Mouse (Mus musculus): Measurements from ENCODE around the gene Hdx. TPM values are rescaled to one million over a fixed set of nuclear protein-coding genes. Genes with fewer than 3 reads are reported as not detected.

Hdx gene
- total RNA-seq (2017) = 1.2 and 1.6 TPM in 2 replicates

- peak; percentile 89 for ATAC-seq (replicated peaks in 1 of 2; ENCODE audit: insufficient read depth in 1 of 2, low FRiP score in 2 of 2, low TSS enrichment in 1 of 2, low read depth in 1 of 2, poor library complexity in 2 of 2, severe bottlenecking in 2 of 2)
Measured at GRCm38 (mm10) chrX:111696356-111697282, at the start of gene Hdx. Hdx (minus strand) TSS chrX:111697079.

GRCm38 (mm10) chrX:111685665-111686064, 11.2 kb downstream of the Hdx start:
- ATAC-seq (replicated peaks in 1 of 2; ENCODE audit: insufficient read depth in 1 of 2, low FRiP score in 2 of 2, low TSS enrichment in 1 of 2, low read depth in 1 of 2, poor library complexity in 2 of 2, severe bottlenecking in 2 of 2) = no peak

- ATAC-seq (replicated peaks in 1 of 2; ENCODE audit: insufficient read depth in 1 of 2, low FRiP score in 2 of 2, low TSS enrichment in 1 of 2, low read depth in 1 of 2, poor library complexity in 2 of 2, severe bottlenecking in 2 of 2) = no peak
Measured at GRCm38 (mm10) chrX:111671685-111672084, 25.2 kb downstream of the Hdx start.

GRCm38 (mm10) chrX:111660381-111660780, 36.5 kb downstream of the Hdx start:
- no peak for ATAC-seq (replicated peaks in 1 of 2; ENCODE audit: insufficient read depth in 1 of 2, low FRiP score in 2 of 2, low TSS enrichment in 1 of 2, low read depth in 1 of 2, poor library complexity in 2 of 2, severe bottlenecking in 2 of 2)

GRCm38 (mm10) chrX:111658671-111659070, 38.2 kb downstream of the Hdx start:
- no peak for ATAC-seq (replicated peaks in 1 of 2; ENCODE audit: insufficient read depth in 1 of 2, low FRiP score in 2 of 2, low TSS enrichment in 1 of 2, low read depth in 1 of 2, poor library complexity in 2 of 2, severe bottlenecking in 2 of 2)

- no peak for ATAC-seq (replicated peaks in 1 of 2; ENCODE audit: insufficient read depth in 1 of 2, low FRiP score in 2 of 2, low TSS enrichment in 1 of 2, low read depth in 1 of 2, poor library complexity in 2 of 2, severe bottlenecking in 2 of 2)
Measured at GRCm38 (mm10) chrX:111644945-111645344, 51.9 kb downstream of the Hdx start.

- ATAC-seq (replicated peaks in 1 of 2; ENCODE audit: insufficient read depth in 1 of 2, low FRiP score in 2 of 2, low TSS enrichment in 1 of 2, low read depth in 1 of 2, poor library complexity in 2 of 2, severe bottlenecking in 2 of 2) = no peak
Measured at GRCm38 (mm10) chrX:111640616-111641015, 56.3 kb downstream of the Hdx start.

GRCm38 (mm10) chrX:111597631-111598161, 99.2 kb downstream of the Hdx start:
- ATAC-seq (replicated peaks in 1 of 2; ENCODE audit: insufficient read depth in 1 of 2, low FRiP score in 2 of 2, low TSS enrichment in 1 of 2, low read depth in 1 of 2, poor library complexity in 2 of 2, severe bottlenecking in 2 of 2) = no peak

- ATAC-seq (replicated peaks in 1 of 2; ENCODE audit: insufficient read depth in 1 of 2, low FRiP score in 2 of 2, low TSS enrichment in 1 of 2, low read depth in 1 of 2, poor library complexity in 2 of 2, severe bottlenecking in 2 of 2) = no peak
Measured at GRCm38 (mm10) chrX:111587616-111588015, 109.3 kb downstream of the Hdx start.

- no peak for ATAC-seq (replicated peaks in 1 of 2; ENCODE audit: insufficient read depth in 1 of 2, low FRiP score in 2 of 2, low TSS enrichment in 1 of 2, low read depth in 1 of 2, poor library complexity in 2 of 2, severe bottlenecking in 2 of 2)
Measured at GRCm38 (mm10) chrX:111577044-111577443, 119.8 kb downstream of the Hdx start.

GRCm38 (mm10) chrX:111537859-111538258, 159.0 kb downstream of the Hdx start, which contains the start of gene Rps6ka6:
Rps6ka6 (minus strand) TSS chrX:111537959.
- no peak for ATAC-seq (replicated peaks in 1 of 2; ENCODE audit: insufficient read depth in 1 of 2, low FRiP score in 2 of 2, low TSS enrichment in 1 of 2, low read depth in 1 of 2, poor library complexity in 2 of 2, severe bottlenecking in 2 of 2)

Other genes starting within 250 kb of the Hdx start
- 2.4 and 3.9 TPM in 2 replicates for gene Rps6ka6, start 159.1 kb downstream of the Hdx start, total RNA-seq (2017)
- not detected in 2 replicates for gene Gm45194, start 194.3 kb upstream of the Hdx start, total RNA-seq (2017)